Mouse (Mus musculus) neutrophil, adult 5-6 weeks (primary cell): ENCODE results near the gene Trem3. TPM values are rescaled to one million over a fixed set of nuclear protein-coding genes. Genes with fewer than 3 reads are reported as not detected.

Experiments used
- ATAC-seq: fragments of 151-379, 151-347 bp; 2 replicates; pipeline ENCODE4 v1.8.0; 2017; ENCODE audit warnings: mild to moderate bottlenecking, moderate TSS enrichment; ENCODE audit not compliant: insufficient number of reproducible peaks, poor library complexity, low FRiP score, severe bottlenecking; ENCODE audit errors: extremely low read depth
- total RNA-seq: library from RNA; stranded (forward); fragments of 200-1000 nt; gene quantifications from 2 replicates; pipeline ENCODE4 v1.2.3, GENCODE M21; 2017

Trem3 gene
- total RNA-seq, 1 experiment from 2014 or later, result 149 TPM

DNA sequence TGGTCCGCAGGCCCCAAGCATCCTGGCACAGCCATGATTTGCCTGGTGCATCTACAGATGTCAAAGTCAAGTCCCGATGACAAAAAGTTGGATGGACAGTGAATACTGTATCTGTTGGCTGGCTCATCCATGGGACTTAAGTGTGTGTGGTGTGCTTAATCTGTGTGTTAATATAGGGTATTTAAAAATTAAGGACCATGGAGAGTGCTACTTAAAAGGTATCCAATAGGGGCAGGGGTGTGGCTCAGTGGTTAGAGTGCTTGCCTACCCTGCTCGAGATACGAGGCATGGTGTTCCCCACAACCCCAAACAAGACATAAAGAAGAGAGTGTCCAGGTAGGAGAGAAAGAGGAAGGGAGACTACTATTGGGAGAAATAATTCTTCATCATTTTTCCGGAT is 54.2 kb downstream of the Trem3 start:
- no peak for ATAC-seq

Other genes with a start within 250 kb of the Trem3 start
- not detected in 2 replicates for gene 1700122O11Rik, start 209.5 kb upstream of the Trem3 start, total RNA-seq
- not detected in 2 replicates for gene 1700067P10Rik, start 158.5 kb upstream of the Trem3 start, total RNA-seq
- gene 9830107B12Rik, start 101.5 kb upstream of the Trem3 start, total RNA-seq, result 31.7 and 33.5 TPM in 2 replicates
- 129 and 143 TPM in 2 replicates for gene A530064D06Rik, start 80.5 kb upstream of the Trem3 start, total RNA-seq
- 172 and 173 TPM in 2 replicates for gene Trem1, start 15.0 kb upstream of the Trem3 start, total RNA-seq
- gene Treml4, start 16.5 kb downstream of the Trem3 start, total RNA-seq, result 47.1 and 49.0 TPM in 2 replicates
- 145 and 151 TPM in 2 replicates for gene Treml2, start 51.7 kb downstream of the Trem3 start, total RNA-seq
- 99.2 and 102 TPM in 2 replicates for gene B430306N03Rik, start 68.4 kb downstream of the Trem3 start, total RNA-seq
- 2.6 and 3.7 TPM in 2 replicates for gene Trem2, start 98.6 kb downstream of the Trem3 start, total RNA-seq
- 7.0 and 9.8 TPM in 2 replicates for gene Treml1, start 112.1 kb downstream of the Trem3 start, total RNA-seq
- gene Nfya, start 162.1 kb downstream of the Trem3 start, total RNA-seq, result 47.7 and 55.0 TPM in 2 replicates
- 92.3 and 97.1 TPM in 2 replicates for gene Oard1, start 162.2 kb downstream of the Trem3 start, total RNA-seq
- not detected in 2 replicates for gene Apobec2, start 185.2 kb downstream of the Trem3 start, total RNA-seq
- 2.5 and 3.8 TPM in 2 replicates for gene Tspo2, start 203.7 kb downstream of the Trem3 start, total RNA-seq
- gene Unc5cl, start 207.1 kb downstream of the Trem3 start, total RNA-seq, result 5.2 and 11.3 TPM in 2 replicates